Mouse (Mus musculus) CH12.LX (cell line): ENCODE results near the gene H2-Q10. TPM values are rescaled to one million over a fixed set of nuclear protein-coding genes. Genes with fewer than 3 reads are reported as not detected.
A peak's percentile ranks its signal among the peaks of the same experiment; 100 is the strongest.
"Not testable (repeated sequence)": the region's sequence is repeated elsewhere in the genome, so short reads cannot be mapped to it uniquely, and the experiment has no call there.

ENCODE experiments used
- DNase-seq: peaks from one replicate; pipeline ENCODE4 v3.0.0-alpha.2; 2013; ENCODE audit errors: extremely low read depth
- H3K27ac ChIP-seq: 2 replicates; pipeline ENCODE4 v1.5.1; 2012; ENCODE audit warnings: low read depth, mild to moderate bottlenecking, control low read depth, moderate library complexity; ENCODE audit not compliant: insufficient read depth
- H3K27me3 ChIP-seq: replicated peaks from 2 replicates; pipeline ENCODE3; 2012; ENCODE audit warnings: inconsistent platforms
- H3K36me3 ChIP-seq, 2 experiments: replicated peaks in 1 of 2; 2 replicates each; pipeline versions ENCODE3 to v1.6.1; 2012; ENCODE audit warnings: inconsistent platforms in 1 of 2, low read length in 1 of 2, mild to moderate bottlenecking in 1 of 2, mixed read lengths in 1 of 2, moderate library complexity in 1 of 2; ENCODE audit not compliant: control insufficient read depth in 1 of 2, insufficient read depth in 1 of 2
- H3K4me1 ChIP-seq, 2 experiments: 2 replicates each; pipeline ENCODE4 v1.6.1; 2012; ENCODE audit warnings: inconsistent platforms in 1 of 2, moderate library complexity in 1 of 2; ENCODE audit not compliant: insufficient read depth in 2 of 2, control insufficient read depth in 1 of 2
- H3K4me2 ChIP-seq: 2 replicates; pipeline ENCODE4 v1.6.1; 2012; ENCODE audit warnings: low read depth, mild to moderate bottlenecking, control low read depth; ENCODE audit not compliant: poor library complexity, insufficient read depth, severe bottlenecking
- H3K4me3 ChIP-seq, 3 experiments: fragments of 150-350 bp in 1 of 3; sonication (generic) in 1 of 3; replicated peaks in 1 of 3; 2 replicates each; pipeline versions ENCODE3 to v1.5.1; 2011 to 2012; ENCODE audit warnings: low read depth in 2 of 3, low read length in 2 of 3, mild to moderate bottlenecking in 2 of 3, moderate library complexity in 2 of 3, control low read depth in 1 of 3, improper control_type of control experiment in 1 of 3, inconsistent platforms in 1 of 3, mixed read lengths in 1 of 3; ENCODE audit not compliant: poor library complexity in 1 of 3
- H3K79me2 ChIP-seq: replicated peaks from 2 replicates; pipeline ENCODE4 v1.6.1; 2012; ENCODE audit warnings: mild to moderate bottlenecking, moderate library complexity; ENCODE audit not compliant: control insufficient read depth, poor library complexity, insufficient read depth, severe bottlenecking; ENCODE audit errors: extremely low read depth
- H3K9ac ChIP-seq: 2 replicates; pipeline ENCODE4 v1.6.1; 2012; ENCODE audit warnings: low read depth, mild to moderate bottlenecking, control low read depth, moderate library complexity; ENCODE audit not compliant: insufficient read depth
- H3K9me3 ChIP-seq: replicated peaks from 2 replicates; pipeline ENCODE3; 2012; ENCODE audit warnings: low read length, inconsistent platforms, mixed read lengths
- CTCF ChIP-seq, 2 experiments: IDR thresholded peaks in 1 of 2; conservative IDR thresholded peaks in 1 of 2; 2 replicates each; pipeline ENCODE4 v1.5.1; 2011 to 2012; ENCODE audit warnings: low read depth in 2 of 2, low read length in 2 of 2, improper control_type of control experiment in 1 of 2, inconsistent platforms in 1 of 2, mild to moderate bottlenecking in 1 of 2, moderate library complexity in 1 of 2
- POLR2AphosphoS2 ChIP-seq: IDR thresholded peaks from 2 replicates; pipeline ENCODE4 v1.6.1; 2011; ENCODE audit warnings: low read depth, low read length, improper control_type of control experiment
- SIN3A ChIP-seq: IDR thresholded peaks from 2 replicates; pipeline ENCODE4 v1.6.1; 2012; ENCODE audit warnings: low read length, improper control_type of control experiment, inconsistent platforms
- dilution Hi-C: fragments of 300-500 bp; cut with MboI; formaldehyde crosslinking; loops from 2 replicates; pipeline ENCODE4 v1.14.3; 2020; ENCODE audit warnings: low sequenced_read_pairs; ENCODE audit not compliant: extremely low pct_unique_long_range_greater_than_20kb, extremely low pct_ligation_motif_present
- in situ Hi-C: fragments of 300-500 bp; cut with MboI; formaldehyde crosslinking; loops from 3 replicates; pipeline ENCODE4 v1.14.3; 2019; ENCODE audit warnings: low sequenced_read_pairs, low pct_ligation_motif_present, low pct_unique_long_range_greater_than_20kb, mixed read lengths
- polyA plus RNA-seq: library from polyadenylated mRNA; unstranded; fragments of >175 nt; gene quantifications from 2 replicates; pipeline ENCODE4 v1.2.1, GENCODE M21; 2012; ENCODE audit warnings: low read depth; ENCODE audit not compliant: insufficient read length
- total RNA-seq, 2 experiments: library from RNA; depleted of rRNA; stranded (reverse); fragments of 300-350 nt in 1 of 2; fragments of >200 nt in 1 of 2; gene quantifications; 2 replicates each; pipeline ENCODE4 v1.2.3; 2012 to 2014

Gene H2-Q10
- total and polyA plus RNA-seq, 3 experiments: 0.62 to 60.0 (median 2.4) TPM

DNA sequence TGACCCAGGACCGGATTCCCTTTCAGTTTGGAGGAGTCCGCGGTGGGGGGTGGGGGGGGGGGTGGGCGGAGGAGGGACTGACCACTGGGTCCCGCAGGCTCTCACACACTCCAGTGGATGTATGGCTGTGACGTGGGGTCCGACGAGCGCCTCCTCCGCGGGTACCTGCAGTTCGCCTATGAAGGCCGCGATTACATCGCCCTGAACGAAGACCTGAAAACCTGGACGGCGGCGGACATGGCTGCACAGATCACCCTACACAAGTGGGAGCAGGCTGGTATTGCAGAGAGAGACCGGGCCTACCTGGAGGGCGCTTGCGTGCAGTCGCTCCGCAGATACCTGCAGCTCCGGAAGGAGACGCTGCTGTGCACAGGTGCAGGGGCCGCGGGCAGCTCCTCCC lies 44.4 kb upstream of the H2-Q10 start:
- H3K27me3 ChIP-seq, dilution Hi-C loops, H3K4me1 ChIP-seq, H3K27ac ChIP-seq, in situ Hi-C loops, H3K9me3 ChIP-seq: not testable (repeated sequence)
- H3K4me2 ChIP-seq: peak overlapping the region; percentile 47; the same call in 1 of the 2 replicates
- peak; percentile 27 for DNase-seq
- H3K9ac ChIP-seq: peak overlapping the region; percentile 97; the same call in 1 of the 2 replicates
- H3K36me3 ChIP-seq: peaks cover 8 to 23% of the 10 kb centered on the region in 2 experiments
- peaks cover 13% of the 10 kb centered on the region for H3K79me2 ChIP-seq
- TF ChIP-seq CTCF (conservative IDR thresholded peaks at IDR 0.05 in 1 of 2, IDR thresholded peaks at IDR 0.05 in 1 of 2; ENCODE audit: low read depth in 2 of 2, low read length in 2 of 2): peak in 1 of 2 experiments; percentile 27; a peak in 2 of 4 replicates
- TF ChIP-seq SIN3A: 0 out of 2 replicates have a peak, but pooled peaks have one; percentile 41
- peak overlapping the region; percentile 56 to 72 (median 57) for H3K4me3 ChIP-seq

DNA sequence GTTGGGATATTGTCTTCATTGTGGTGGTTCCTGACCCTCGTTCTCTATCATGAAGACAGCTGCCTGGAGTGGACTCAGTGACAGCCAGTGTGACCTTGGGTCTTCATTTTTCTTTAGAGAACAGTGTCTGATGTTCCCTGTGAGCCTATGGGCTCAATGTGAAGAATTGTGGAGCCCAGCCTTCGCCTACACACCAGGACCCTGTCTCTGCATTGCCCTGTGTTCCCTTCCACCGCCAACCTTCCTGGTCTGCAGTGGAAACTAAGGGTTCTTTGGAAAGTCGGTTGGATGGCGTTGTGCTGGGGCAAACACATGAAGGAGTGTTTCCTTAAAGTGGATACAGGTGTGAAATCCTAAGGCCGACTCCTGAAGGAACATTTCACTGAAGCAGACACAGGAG lies 41.0 kb upstream of the H2-Q10 start:
- H3K27me3 ChIP-seq, dilution Hi-C loops, DNase-seq, H3K27ac ChIP-seq, H3K4me3 ChIP-seq, H3K4me1 ChIP-seq, H3K4me2 ChIP-seq, in situ Hi-C loops, H3K9me3 ChIP-seq, H3K9ac ChIP-seq: not testable (repeated sequence)
- peaks cover 13% of the 10 kb centered on the region for H3K79me2 ChIP-seq
- peaks cover 10 to 23% of the 10 kb centered on the region in 2 experiments for H3K36me3 ChIP-seq

DNA sequence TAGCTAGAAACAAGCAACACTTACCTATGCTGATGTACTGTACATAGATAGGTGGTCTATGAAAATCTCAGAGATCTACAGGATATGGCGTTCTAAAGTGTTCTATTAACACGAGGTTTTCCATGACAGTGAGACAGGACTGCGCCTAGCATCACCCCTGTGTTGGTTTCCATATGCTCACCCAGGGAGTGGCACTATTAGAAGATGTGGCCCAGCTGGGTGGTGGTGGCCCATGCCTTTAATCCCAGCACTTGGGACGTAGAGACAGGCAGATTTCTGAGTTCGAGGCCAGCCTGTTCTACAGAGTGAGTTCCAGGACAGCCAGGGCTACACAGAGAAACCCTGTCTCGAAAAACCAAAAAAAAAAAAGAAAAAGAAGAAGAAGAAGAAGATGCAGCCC lies 39.2 kb upstream of the H2-Q10 start:
- in situ Hi-C loops, H3K4me3 ChIP-seq, H3K9me3 ChIP-seq, DNase-seq, H3K4me2 ChIP-seq, H3K9ac ChIP-seq, dilution Hi-C loops, H3K79me2 ChIP-seq, H3K27ac ChIP-seq, H3K27me3 ChIP-seq, H3K4me1 ChIP-seq: not testable (repeated sequence)
- peaks cover 8 to 22% of the 10 kb centered on the region in 2 experiments for H3K36me3 ChIP-seq
- TF ChIP-seq POLR2AphosphoS2: 0 out of 2 replicates have a peak, but pooled peaks have one; percentile 39

DNA sequence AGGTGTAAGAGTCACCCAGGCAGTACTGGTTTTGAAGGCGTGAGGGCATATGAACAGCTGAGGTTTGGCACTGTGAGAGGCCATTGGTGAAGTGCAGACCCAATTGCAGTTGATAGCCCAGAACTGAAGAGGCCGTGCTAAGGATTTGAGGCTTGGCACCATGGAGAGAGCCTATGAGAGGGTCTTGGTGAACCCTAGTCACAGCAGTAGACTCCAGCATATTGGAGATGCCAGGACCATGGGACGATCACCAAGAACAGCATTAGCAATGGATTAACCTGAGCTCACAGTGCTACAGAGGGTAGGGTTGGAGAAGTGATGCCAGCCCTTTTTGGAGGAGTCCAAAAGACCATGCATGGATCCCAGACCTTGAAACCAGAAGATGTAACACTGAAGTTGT lies 37.7 kb upstream of the H2-Q10 start:
- peaks cover 8 to 17% of the 10 kb centered on the region in 2 experiments for H3K36me3 ChIP-seq
- H3K27me3 ChIP-seq, H3K9me3 ChIP-seq, H3K4me1 ChIP-seq, H3K79me2 ChIP-seq, DNase-seq, H3K4me3 ChIP-seq, H3K27ac ChIP-seq, dilution Hi-C loops, in situ Hi-C loops, H3K9ac ChIP-seq, H3K4me2 ChIP-seq: not testable (repeated sequence)
